Mouse (Mus musculus) gastrocnemius, adult 8-10 months (tissue): Measurements from ENCODE around the gene Elk3. TPM values are rescaled to one million over a fixed set of nuclear protein-coding genes. Genes with fewer than 3 reads are reported as not detected.

ENCODE experiments used
- DNase-seq, 2 experiments: peaks; one replicate each; pipeline ENCODE4 v3.0.0; 2022; ENCODE audit warnings: low spot score in 2 of 2
- total RNA-seq, 4 experiments: library from RNA; stranded (reverse); gene quantifications; 2 replicates each; pipeline ENCODE4 v1.2.4; 2022

Elk3 gene
- total RNA-seq, 4 experiments from 2014 or later, result 6.9 to 11.1 (median 8.1) TPM

- DNase-seq, result no peak
Measured at GRCm38 (mm10) chr10:93244209-93244705, 66.7 kb downstream of the Elk3 start.

GRCm38 (mm10) chr10:93242861-93243260 is 68.1 kb downstream of the Elk3 start:
- no peak for DNase-seq

GRCm38 (mm10) chr10:93242208-93242607 is 68.7 kb downstream of the Elk3 start:
- DNase-seq, result no peak

GRCm38 (mm10) chr10:93239201-93239806 is 71.6 kb downstream of the Elk3 start:
- no peak for DNase-seq

GRCm38 (mm10) chr10:93234692-93235091 is 76.2 kb downstream of the Elk3 start:
- DNase-seq, result no peak

- no peak for DNase-seq
Measured at GRCm38 (mm10) chr10:93233665-93234194, 77.2 kb downstream of the Elk3 start.

GRCm38 (mm10) chr10:93231893-93232292 is 79.0 kb downstream of the Elk3 start:
- DNase-seq, result no peak

- no peak for DNase-seq
Measured at GRCm38 (mm10) chr10:93231490-93231889, 79.4 kb downstream of the Elk3 start.

GRCm38 (mm10) chr10:93228401-93229007 is 82.4 kb downstream of the Elk3 start:
- DNase-seq, result no peak

GRCm38 (mm10) chr10:93227921-93228320 is 83.0 kb downstream of the Elk3 start:
- no peak for DNase-seq

GRCm38 (mm10) chr10:93225751-93226150 is 85.2 kb downstream of the Elk3 start:
- no peak for DNase-seq

GRCm38 (mm10) chr10:93215051-93215763 is 95.7 kb downstream of the Elk3 start:
- no peak for DNase-seq

GRCm38 (mm10) chr10:93214251-93214650 is 96.7 kb downstream of the Elk3 start:
- no peak for DNase-seq

- no peak for DNase-seq
Measured at GRCm38 (mm10) chr10:93213339-93213738, 97.6 kb downstream of the Elk3 start.

- no peak for DNase-seq
Measured at GRCm38 (mm10) chr10:93212699-93213098, 98.2 kb downstream of the Elk3 start.

- no peak for DNase-seq
Measured at GRCm38 (mm10) chr10:93207176-93207575, 103.8 kb downstream of the Elk3 start.

- DNase-seq, result no peak
Measured at GRCm38 (mm10) chr10:93205287-93205956, 105.5 kb downstream of the Elk3 start.

GRCm38 (mm10) chr10:93201846-93202458 is 109.0 kb downstream of the Elk3 start:
- no peak for DNase-seq

- DNase-seq, result no peak
Measured at GRCm38 (mm10) chr10:93198958-93199357, 112.0 kb downstream of the Elk3 start.
